In genomic region chr5:65204726-65205125, GRCm38 (mm10) we compare ENCODE assay signal across 27 mouse cellular contexts.
"Had no signal": no experiment of that assay in that cellular context is flagged by ENCODE, and none has a peak within 500 bp of the region (broad histone marks: within the 10 kb centered on the region; RNA-seq: fewer than 3 reads in every experiment).

No protein-coding gene starts in this region.

- H3K27me3 ChIP-seq: heart, embryonic 13.5 days; hindbrain, embryonic 12.5 days; intestine, embryonic 15.5 days; limb, embryonic 13.5 days; limb, embryonic 15.5 days; liver, embryonic 12.5 days had no signal

- H3K4me3 ChIP-seq: gastrocnemius, adult 2 months; heart, embryonic 13.5 days; hindbrain, embryonic 10.5 days; hindbrain, embryonic 12.5 days; intestine, embryonic 15.5 days; layer of hippocampus, adult 2 months; limb, embryonic 13.5 days; limb, embryonic 15.5 days; liver, embryonic 12.5 days had no signal

- H3K9me3 ChIP-seq: heart, embryonic 13.5 days; hindbrain, embryonic 10.5 days; hindbrain, embryonic 12.5 days; intestine, embryonic 15.5 days; limb, embryonic 13.5 days; limb, embryonic 15.5 days; liver, embryonic 12.5 days had no signal

- H3K4me1 ChIP-seq: intestine, embryonic 15.5 days had no signal

- H3K27ac ChIP-seq: gastrocnemius, adult 2 months; heart, embryonic 13.5 days; hindbrain, embryonic 10.5 days; hindbrain, embryonic 12.5 days; hindbrain, embryonic 14.5 days; intestine, embryonic 15.5 days; layer of hippocampus, adult 2 months; limb, embryonic 13.5 days; limb, embryonic 15.5 days; liver, embryonic 12.5 days; liver, embryonic 14.5 days had no signal

- DNase-seq: gastrocnemius, adult 2 months; gastrocnemius, postnatal 10 days; gastrocnemius, postnatal 25 days; heart, adult 18-20 months; heart, postnatal 4 days; kidney, adult 18-20 months; kidney, adult 8-10 months; kidney, postnatal 10 days; kidney, postnatal 25 days; kidney, postnatal 4 days; layer of hippocampus, adult 9-11 months; layer of hippocampus, postnatal 36 days; left cerebral cortex, postnatal 4 days had no signal

- ATAC-seq: hindbrain, embryonic 16.5 days; inflammation-experienced regulatory T-cells, adult 6 months; intestine, embryonic 15.5 days; intestine, postnatal 0 days; liver, embryonic 12.5 days had no signal

- H3K36me3 ChIP-seq: intestine, embryonic 15.5 days; liver, embryonic 12.5 days had no signal

- H3K4me2 ChIP-seq: heart, embryonic 11.5 days; heart, embryonic 13.5 days; hindbrain, embryonic 12.5 days; hindbrain, embryonic 14.5 days; intestine, embryonic 15.5 days; limb, embryonic 13.5 days; limb, embryonic 15.5 days; liver, embryonic 12.5 days had no signal

- H3K9ac ChIP-seq: hindbrain, embryonic 12.5 days; hindbrain, embryonic 14.5 days; intestine, embryonic 15.5 days; limb, embryonic 13.5 days; limb, embryonic 15.5 days; liver, embryonic 12.5 days; liver, embryonic 14.5 days had no signal
